Mouse (Mus musculus): Measurements from ENCODE around the gene Olfr750. TPM values are rescaled to one million over a fixed set of nuclear protein-coding genes. Genes with fewer than 3 reads are reported as not detected.

Gene Olfr750
- polyA plus RNA-seq, 1 experiment from 2014 or later: not detected

- Histone ChIP-seq H3K4me2 (ENCODE audit: low read depth, low read length) (peak overlapping the region; percentile 92), H3K27ac (ENCODE audit: low read length) (peak overlapping the region; percentile 78), H3K9me3 (replicated peaks; ENCODE audit: control insufficient read depth, low read length) (no peaks in the 10 kb centered on the region), H3K36me3 (ENCODE audit: control insufficient read depth, insufficient read depth) (no peaks in the 10 kb centered on the region), H3K4me3 (ENCODE audit: low read depth, low read length) (peak overlapping the region; percentile 77), H3K4me1 (ENCODE audit: control insufficient read depth, low read depth, low read length) (peaks cover 47% of the 10 kb centered on the region), H3K9ac (ENCODE audit: low read depth, low read length) (peak overlapping the region; percentile 61), H3K27me3 (ENCODE audit: control insufficient read depth, insufficient read depth, low read depth, low read length) (no peaks in the 10 kb centered on the region)
- no peak for ATAC-seq (ENCODE audit: low read depth)
- under 1% methylated on average over 15 of the region's 15 CpGs for WGBS (ENCODE audit: insufficient replicate concordance)
These were observed 15.4 kb upstream of the Olfr750 start for GRCm38 (mm10) chr14:51089674-51090076.

- ATAC-seq (ENCODE audit: low read depth): peak; percentile 90
- Histone ChIP-seq H3K4me1 (ENCODE audit: control insufficient read depth, low read depth, low read length) (peaks cover 53% of the 10 kb centered on the region), H3K9me3 (replicated peaks; ENCODE audit: control insufficient read depth, low read length) (no peaks in the 10 kb centered on the region), H3K27me3 (ENCODE audit: control insufficient read depth, insufficient read depth, low read depth, low read length) (no peaks in the 10 kb centered on the region; the same call in 1 of the 2 replicates), H3K36me3 (ENCODE audit: control insufficient read depth, insufficient read depth) (no peaks in the 10 kb centered on the region), H3K27ac (ENCODE audit: low read length) (peak overlapping the region; percentile 78), H3K4me3 (ENCODE audit: low read depth, low read length) (peak overlapping the region; percentile 77), H3K9ac (ENCODE audit: low read depth, low read length) (peak overlapping the region; percentile 65), H3K4me2 (ENCODE audit: low read depth, low read length) (peak overlapping the region; percentile 92)
- WGBS (ENCODE audit: insufficient replicate concordance): under 1% methylated on average over 34 of the region's 34 CpGs
These were observed 14.9 kb upstream of the Olfr750 start for GRCm38 (mm10) chr14:51088970-51089673.

GRCm38 (mm10) chr14:51088166-51088969 lies 14.1 kb upstream of the Olfr750 start:
- WGBS (ENCODE audit: insufficient replicate concordance): 1% methylated on average over 23 of the region's 23 CpGs

GRCm38 (mm10) chr14:51087762-51088161 lies 13.5 kb upstream of the Olfr750 start:
- Histone ChIP-seq H3K36me3 (ENCODE audit: control insufficient read depth, insufficient read depth) (no peaks in the 10 kb centered on the region), H3K4me3 (ENCODE audit: low read depth, low read length) (peak overlapping the region; percentile 77), H3K9ac (ENCODE audit: low read depth, low read length) (peak overlapping the region; percentile 56; the same call in 1 of the 2 replicates), H3K4me2 (ENCODE audit: low read depth, low read length) (peak overlapping the region; percentile 92), H3K27me3 (ENCODE audit: control insufficient read depth, insufficient read depth, low read depth, low read length) (peaks cover 11% of the 10 kb centered on the region), H3K9me3 (replicated peaks; ENCODE audit: control insufficient read depth, low read length) (no peaks in the 10 kb centered on the region), H3K4me1 (ENCODE audit: control insufficient read depth, low read depth, low read length) (peaks cover 57% of the 10 kb centered on the region), H3K27ac (ENCODE audit: low read length) (no peak overlapping the region)
- ATAC-seq (ENCODE audit: low read depth): no peak
- WGBS (ENCODE audit: insufficient replicate concordance): 16% methylated on average over 9 of the region's 9 CpGs

More at GRCm38 (mm10) chr14:51088166-51088969, 14.1 kb upstream of the Olfr750 start:
- Histone ChIP-seq H3K9ac (ENCODE audit: low read depth, low read length) (peak overlapping the region; percentile 65), H3K27me3 (ENCODE audit: control insufficient read depth, insufficient read depth, low read depth, low read length) (peaks cover 5% of the 10 kb centered on the region), H3K4me2 (ENCODE audit: low read depth, low read length) (peak overlapping the region; percentile 92), H3K27ac (ENCODE audit: low read length) (peak overlapping the region; percentile 78), H3K36me3 (ENCODE audit: control insufficient read depth, insufficient read depth) (no peaks in the 10 kb centered on the region), H3K4me1 (ENCODE audit: control insufficient read depth, low read depth, low read length) (peaks cover 53% of the 10 kb centered on the region), H3K4me3 (ENCODE audit: low read depth, low read length) (peak overlapping the region; percentile 77), H3K9me3 (replicated peaks; ENCODE audit: control insufficient read depth, low read length) (no peaks in the 10 kb centered on the region)
- peak; percentile 47 for ATAC-seq (ENCODE audit: low read depth)

GRCm38 (mm10) chr14:51085911-51086310 lies 11.7 kb upstream of the Olfr750 start:
- Histone ChIP-seq H3K9me3 (replicated peaks; ENCODE audit: control insufficient read depth, low read length) (no peaks in the 10 kb centered on the region), H3K27me3 (ENCODE audit: control insufficient read depth, insufficient read depth, low read depth, low read length) (peaks cover 18% of the 10 kb centered on the region), H3K36me3 (ENCODE audit: control insufficient read depth, insufficient read depth) (no peaks in the 10 kb centered on the region), H3K9ac (ENCODE audit: low read depth, low read length) (no peak overlapping the region), H3K4me2 (ENCODE audit: low read depth, low read length) (no peak overlapping the region), H3K27ac (ENCODE audit: low read length) (no peak overlapping the region), H3K4me1 (ENCODE audit: control insufficient read depth, low read depth, low read length) (peaks cover 55% of the 10 kb centered on the region), H3K4me3 (ENCODE audit: low read depth, low read length) (no peak overlapping the region)
- ATAC-seq (ENCODE audit: low read depth): no peak
- WGBS (ENCODE audit: insufficient replicate concordance): 59% methylated on average over 4 of the region's 4 CpGs

- Histone ChIP-seq H3K4me1 (ENCODE audit: control insufficient read depth, low read depth, low read length) (peaks cover 49% of the 10 kb centered on the region), H3K4me2 (ENCODE audit: low read depth, low read length) (no peak overlapping the region)
- no peak for ATAC-seq (ENCODE audit: low read depth)
These were observed 10.9 kb upstream of the Olfr750 start for GRCm38 (mm10) chr14:51085086-51085485.

GRCm38 (mm10) chr14:51083805-51084204 lies 9.6 kb upstream of the Olfr750 start:
- H3K4me2 ChIP-seq (ENCODE audit: low read depth, low read length): peak overlapping the region; percentile 68
- no peaks in the 10 kb centered on the region for H3K9me3 ChIP-seq (replicated peaks; ENCODE audit: control insufficient read depth, low read length)
- H3K4me3 ChIP-seq (ENCODE audit: low read depth, low read length): peak overlapping the region; percentile 59
- peaks cover 19% of the 10 kb centered on the region for H3K27me3 ChIP-seq (ENCODE audit: control insufficient read depth, insufficient read depth, low read depth, low read length)
- ATAC-seq (ENCODE audit: low read depth): no peak
- no peak overlapping the region for H3K9ac ChIP-seq (ENCODE audit: low read depth, low read length)
- peaks cover 43% of the 10 kb centered on the region for H3K4me1 ChIP-seq (ENCODE audit: control insufficient read depth, low read depth, low read length)
- H3K27ac ChIP-seq (ENCODE audit: low read length): no peak overlapping the region
- 6% methylated on average over 7 of the region's 7 CpGs for WGBS (ENCODE audit: insufficient replicate concordance)
- no peaks in the 10 kb centered on the region for H3K36me3 ChIP-seq (ENCODE audit: control insufficient read depth, insufficient read depth)

More at GRCm38 (mm10) chr14:51085086-51085485, 10.9 kb upstream of the Olfr750 start:
- no peaks in the 10 kb centered on the region for H3K9me3 ChIP-seq (replicated peaks; ENCODE audit: control insufficient read depth, low read length)
- H3K9ac ChIP-seq (ENCODE audit: low read depth, low read length): no peak overlapping the region
- H3K36me3 ChIP-seq (ENCODE audit: control insufficient read depth, insufficient read depth): no peaks in the 10 kb centered on the region
- peaks cover 19% of the 10 kb centered on the region for H3K27me3 ChIP-seq (ENCODE audit: control insufficient read depth, insufficient read depth, low read depth, low read length)
- no peak overlapping the region for H3K27ac ChIP-seq (ENCODE audit: low read length)
- no peak overlapping the region for H3K4me3 ChIP-seq (ENCODE audit: low read depth, low read length)
- WGBS (ENCODE audit: insufficient replicate concordance): 66% methylated on average over 2 of the region's 2 CpGs

GRCm38 (mm10) chr14:51082599-51083581 lies 8.7 kb upstream of the Olfr750 start:
- peak overlapping the region; percentile 59 for H3K4me3 ChIP-seq (ENCODE audit: low read depth, low read length)
- H3K9me3 ChIP-seq (replicated peaks; ENCODE audit: control insufficient read depth, low read length): no peaks in the 10 kb centered on the region
- no peaks in the 10 kb centered on the region for H3K36me3 ChIP-seq (ENCODE audit: control insufficient read depth, insufficient read depth)
- peak overlapping the region; percentile 68 for H3K4me2 ChIP-seq (ENCODE audit: low read depth, low read length)
- H3K4me1 ChIP-seq (ENCODE audit: control insufficient read depth, low read depth, low read length): peaks cover 39% of the 10 kb centered on the region
- ATAC-seq (ENCODE audit: low read depth): peak; percentile 62
- 1% methylated on average over 40 of the region's 40 CpGs for WGBS (ENCODE audit: insufficient replicate concordance)
- peaks cover 19% of the 10 kb centered on the region for H3K27me3 ChIP-seq (ENCODE audit: control insufficient read depth, insufficient read depth, low read depth, low read length)
- H3K27ac ChIP-seq (ENCODE audit: low read length): peak overlapping the region; percentile 23; the same call in 1 of the 2 replicates
- H3K9ac ChIP-seq (ENCODE audit: low read depth, low read length): peak overlapping the region; percentile 8
